Mouse (Mus musculus) 3134 (cell line): Measurements from ENCODE around the gene Cuedc2.

Experiments used
- DNase-seq: peaks from one replicate; pipeline ENCODE4 v3.0.0-alpha.2; 2011; ENCODE audit warnings: low spot score; ENCODE audit not compliant: insufficient read length; ENCODE audit errors: extremely low read depth

Cuedc2 gene

DNA sequence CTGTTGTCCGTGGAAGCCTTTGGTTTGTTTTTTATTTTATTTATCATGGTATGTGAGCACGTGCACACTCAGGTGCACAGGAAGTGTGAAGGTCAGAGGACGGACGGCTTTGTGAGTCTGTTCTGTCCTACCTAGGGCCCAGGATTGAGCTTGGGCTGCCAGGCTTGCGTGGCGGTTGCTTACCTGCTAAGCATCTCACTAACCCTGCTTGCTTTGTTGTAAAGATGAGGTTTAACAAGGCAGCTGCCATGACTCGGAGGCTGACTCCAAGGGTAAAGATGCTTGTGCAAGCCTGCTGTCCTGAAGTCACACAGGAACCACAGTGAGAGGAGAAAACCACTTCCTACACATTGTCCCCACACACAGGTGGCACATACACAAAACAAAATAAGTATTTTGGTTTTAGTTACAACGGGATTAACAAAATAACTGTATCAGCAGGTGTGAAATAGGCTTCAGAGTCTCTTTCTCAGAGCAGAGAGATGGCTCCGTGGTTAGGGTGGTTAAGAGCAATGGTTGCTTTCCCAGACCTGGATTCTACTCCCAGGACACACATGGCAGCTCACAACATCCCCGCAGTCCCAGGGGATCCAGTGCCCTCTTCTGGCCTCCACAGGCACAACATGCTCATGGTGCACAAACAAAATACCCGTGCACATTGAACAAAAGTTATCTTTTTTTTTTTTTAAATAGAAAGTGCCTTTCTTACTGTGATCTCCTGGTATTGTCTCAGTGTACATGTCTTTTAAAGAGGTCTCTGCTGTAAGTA, 56.2 kb downstream of the Cuedc2 start:
- DNase-seq: no peak
